ENCODE assay signal across 8 mouse cellular contexts in the genomic region with DNA sequence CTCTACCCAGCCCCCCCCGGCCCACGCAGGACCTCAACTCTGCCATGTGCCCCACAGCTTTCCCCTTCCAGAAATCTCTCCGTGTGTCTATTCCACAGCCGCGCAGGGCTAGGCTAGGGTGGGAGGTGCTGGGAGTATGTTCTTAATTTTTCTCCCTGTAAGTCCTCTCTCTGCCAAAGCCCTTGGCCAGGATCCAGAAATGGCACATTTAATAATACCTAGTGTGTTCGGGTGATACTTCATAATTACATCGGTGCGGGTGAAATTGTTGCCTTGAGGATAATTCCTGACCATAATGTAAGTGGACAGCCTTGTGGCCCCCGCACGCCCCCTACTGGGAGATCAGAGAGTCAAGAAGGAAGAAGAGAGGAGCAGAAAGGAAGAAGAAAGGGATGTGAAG.
DNase-seq lines count a peak whose midpoint lies in the region; ATAC-seq and TF ChIP-seq lines count a peak whose summit lies in the region.

No protein-coding gene starts in this region.

- peak; percentile 52; the same call in 1 of the 2 replicates for TF ChIP-seq CTCF in cerebellum, adult 2 months (IDR thresholded peaks at IDR 0.05; ENCODE audit: borderline replicate concordance, insufficient read depth, low read depth, low read length)

- H3K4me2 ChIP-seq in hindbrain, embryonic 11.5 days (replicated peaks; ENCODE audit: low read depth, low read length) = no peak overlapping the region
- no peak overlapping the region for H3K4me2 ChIP-seq in midbrain, embryonic 11.5 days

- H3K9me3 ChIP-seq in hindbrain, embryonic 11.5 days (ENCODE audit: control insufficient read depth, low read length) = no peaks in the 10 kb centered on the region
- H3K9me3 ChIP-seq in midbrain, embryonic 11.5 days (ENCODE audit: control insufficient read depth, low read length) = no peaks in the 10 kb centered on the region

- peak; percentile 57 for DNase-seq in R1 (ENCODE audit: low read depth, low spot score)
- peak; percentile 49 to 50 for DNase-seq in cerebellum, adult 2 months
- peak; percentile 21 to 73 for DNase-seq in frontal cortex, adult 2 months (ENCODE audit: extremely low spot score in 1 of 2, low spot score in 1 of 2)
- DNase-seq in hindbrain, embryonic 11.5 days (ENCODE audit: low spot score) = peak; percentile 64
- DNase-seq in layer of hippocampus, postnatal 14 days (ENCODE audit: low spot score in 2 of 2) = peak; percentile 35 to 56
- peak; percentile 19 for DNase-seq in lung, postnatal 25 days (ENCODE audit: low spot score)
- DNase-seq in telencephalon, adult 2 months (ENCODE audit: low read depth, low spot score) = peak; percentile 13
- DNase-seq in midbrain, embryonic 11.5 days (ENCODE audit: low spot score, missing footprints) = no peak

- 4% methylated on average over 10 of the region's 10 CpGs for WGBS in cerebellum, adult 2 months
- WGBS in hindbrain, embryonic 11.5 days = 48% methylated on average over 10 of the region's 10 CpGs
- 62% methylated on average over 10 of the region's 10 CpGs for WGBS in midbrain, embryonic 11.5 days

- ATAC-seq in hindbrain, embryonic 11.5 days (ENCODE audit: low FRiP score) = no peak
- ATAC-seq in midbrain, embryonic 11.5 days (ENCODE audit: low FRiP score) = no peak

- TF ChIP-seq POLR2A in cerebellum, adult 2 months (IDR thresholded peaks at IDR 0.05; ENCODE audit: borderline replicate concordance, insufficient read depth, low read length) = no peak

- no peak overlapping the region for H3K27ac ChIP-seq in cerebellum, adult 2 months (ENCODE audit: insufficient read depth, low read length)
- H3K27ac ChIP-seq in hindbrain, embryonic 11.5 days (ENCODE audit: low read depth, low read length) = no peak overlapping the region
- no peak overlapping the region for H3K27ac ChIP-seq in midbrain, embryonic 11.5 days (ENCODE audit: low read depth, low read length)

- H3K27me3 ChIP-seq in cerebellum, adult 2 months (ENCODE audit: control insufficient read depth, insufficient read depth, low read length) = no peaks in the 10 kb centered on the region
- no peaks in the 10 kb centered on the region for H3K27me3 ChIP-seq in hindbrain, embryonic 11.5 days (ENCODE audit: control insufficient read depth, insufficient read depth, low read length)
- H3K27me3 ChIP-seq in midbrain, embryonic 11.5 days (ENCODE audit: control insufficient read depth, insufficient read depth, low read length) = no peaks in the 10 kb centered on the region

- H3K4me1 ChIP-seq in cerebellum, adult 2 months (ENCODE audit: control insufficient read depth, insufficient read depth, low read length) = no peaks in the 10 kb centered on the region; the same call in 1 of the 2 replicates
- H3K4me1 ChIP-seq in hindbrain, embryonic 11.5 days (replicated peaks; ENCODE audit: control insufficient read depth, insufficient read depth, low read length) = no peaks in the 10 kb centered on the region
- no peaks in the 10 kb centered on the region for H3K4me1 ChIP-seq in midbrain, embryonic 11.5 days (ENCODE audit: control insufficient read depth, insufficient read depth, low read length)

- H3K9ac ChIP-seq in hindbrain, embryonic 11.5 days (ENCODE audit: low read depth, low read length) = no peak overlapping the region
- H3K9ac ChIP-seq in midbrain, embryonic 11.5 days (ENCODE audit: low read length) = no peak overlapping the region

- no peak overlapping the region for H3K4me3 ChIP-seq in cerebellum, adult 2 months (replicated peaks; ENCODE audit: insufficient read depth, low read depth, low read length)
- no peak overlapping the region for H3K4me3 ChIP-seq in hindbrain, embryonic 11.5 days (ENCODE audit: low read depth, low read length)
- no peak overlapping the region for H3K4me3 ChIP-seq in midbrain, embryonic 11.5 days (ENCODE audit: low read depth, low read length)

- no peaks in the 10 kb centered on the region for H3K36me3 ChIP-seq in hindbrain, embryonic 11.5 days (ENCODE audit: control insufficient read depth, insufficient read depth, low read length)
- H3K36me3 ChIP-seq in midbrain, embryonic 11.5 days (ENCODE audit: control insufficient read depth, insufficient read depth, low read length) = no peaks in the 10 kb centered on the region
